ENCODE assay signal across 29 mouse cellular contexts in genomic region chr1:164139464-164139863, GRCm38 (mm10). TPM values are rescaled to one million over a fixed set of nuclear protein-coding genes. Genes with fewer than 3 reads are reported as not detected.
"Had no signal": no experiment of that assay in that cellular context is flagged by ENCODE, and none has a peak within 500 bp of the region (broad histone marks: within the 10 kb centered on the region; RNA-seq: fewer than 3 reads in every experiment).

No protein-coding gene starts in this region.

- H3K36me3 ChIP-seq: heart, embryonic 13.5 days; heart, embryonic 15.5 days; hindbrain, embryonic 13.5 days; hindbrain, embryonic 15.5 days; kidney, embryonic 15.5 days; limb, embryonic 13.5 days; limb, embryonic 15.5 days had no signal

- H3K27me3 ChIP-seq: heart, embryonic 13.5 days; heart, embryonic 15.5 days; hindbrain, embryonic 13.5 days; hindbrain, embryonic 15.5 days; limb, embryonic 13.5 days; limb, embryonic 15.5 days had no signal

- DNase-seq: gastrocnemius, adult 2 months; gastrocnemius, postnatal 10 days; gastrocnemius, postnatal 36 days; heart, adult 2 months; heart, postnatal 14 days; heart, postnatal 36 days; kidney, adult 11 months; kidney, adult 2 months; kidney, adult 9 months; kidney, postnatal 14 days; kidney, postnatal 36 days; layer of hippocampus, adult 9-11 months; layer of hippocampus, postnatal 36 days; left cerebral cortex, postnatal 4 days had no signal

RNA-seq across cellular contexts. Expression of gene Selp, which starts 24.4 kb away (rescaled TPM):
- total RNA-seq: hindbrain, postnatal 0 days; layer of hippocampus, adult 18-20 months; layer of hippocampus, adult 8-10 months; layer of hippocampus, postnatal 14 days; left cerebral cortex, adult 18-20 months; left cerebral cortex, adult 8-10 months; left cerebral cortex, postnatal 10 days; left cerebral cortex, postnatal 25 days had no signal
